In genomic region chr9:110685591-110685990, GRCm38 (mm10) we compare ENCODE assay signal across 9 mouse cellular contexts. TPM values are rescaled to one million over a fixed set of nuclear protein-coding genes. Genes with fewer than 3 reads are reported as not detected.
DNase-seq lines count a peak whose midpoint lies in the region; TF ChIP-seq lines count a peak whose summit lies in the region.
"Had no signal": no experiment of that assay in that cellular context is flagged by ENCODE, and none has a peak within 500 bp of the region (broad histone marks: within the 10 kb centered on the region; RNA-seq: fewer than 3 reads in every experiment).

No protein-coding gene starts in this region.

- H3K4me3 ChIP-seq in left cerebral cortex, adult 2 months = no peak overlapping the region

- peak; percentile 71 to 84 for DNase-seq in adrenal gland, adult (ENCODE audit: inconsistent age in 2 of 2, low spot score in 1 of 2)
- no peak for DNase-seq in adrenal gland, postnatal 4 days (ENCODE audit: low spot score in 2 of 2)
- no peak for DNase-seq in left cerebral cortex, adult 2 months (ENCODE audit: extremely low spot score in 1 of 2, low spot score in 2 of 2)
- DNase-seq in left cerebral cortex, postnatal 36 days (ENCODE audit: low spot score in 2 of 2) = no peak
- peak; percentile 62 for DNase-seq in adrenal gland, adult 8-10 months
- DNase-seq in lung, postnatal 36 days = peak; percentile 65
- DNase-seq in left cerebral cortex, postnatal 25 days (ENCODE audit: low spot score in 2 of 2) = no peak
- DNase-seq in left cerebral cortex, postnatal 4 days = no peak
- DNase-seq: right cerebral cortex, postnatal 4 days had no signal

- TF ChIP-seq CTCF in left cerebral cortex, adult 2 months (IDR thresholded peaks at IDR 0.05) = no peak

- H3K27ac ChIP-seq in left cerebral cortex, adult 2 months = peak overlapping the region; percentile 83

- intact Hi-C loops in left cerebral cortex, adult 2 months (cut with DNase I) = loop anchor here (2.0 kb wide), 1 partner anchor 29 kb away; the partner anchor contains the start of gene Ccdc12
- intact Hi-C loops in left cerebral cortex, postnatal 36 days (cut with DNase I) = loop anchor here (5.0 kb wide), 1 partner anchor 33 kb away; the partner anchor contains the start of gene Nbeal2
- intact Hi-C loops in left cerebral cortex, postnatal 25 days (cut with DNase I) = no loop called here
- intact Hi-C loops in left cerebral cortex, postnatal 4 days (cut with DNase I) = no loop called here

RNA-seq across cellular contexts. Expression of gene Ccdc12, which starts 29.3 kb away (rescaled TPM):
- 10 to 100 TPM; 65.9 to 74.9 TPM for total RNA-seq in adrenal gland, postnatal 4 days (2021)
- 10 to 100 TPM; 56.2 to 56.9 TPM for total RNA-seq in left cerebral cortex, adult 2 months (2021)
- total RNA-seq in left cerebral cortex, postnatal 36 days (2021) = 10 to 100 TPM; 56.1 to 60.8 TPM
- total RNA-seq in adrenal gland, adult 8-10 months (2022) = 10 to 100 TPM; 62.7 to 77.9 (median 68.5) TPM
- total RNA-seq in left cerebral cortex, postnatal 25 days (2021) = 10 to 100 TPM; 47.2 to 55.7 TPM
- 10 to 100 TPM; 43.1 to 46.6 TPM for total RNA-seq in left cerebral cortex, postnatal 4 days (2021)

RNA-seq across cellular contexts. Expression of gene Nbeal2, which starts 31.6 kb away (rescaled TPM):
- total RNA-seq in adrenal gland, postnatal 4 days (2021) = 10 to 100 TPM in 1 of 2 experiments, 1 to 10 TPM in 1; 8.9 to 11.8 TPM
- 10 to 100 TPM; 12.6 to 14.4 TPM for total RNA-seq in left cerebral cortex, adult 2 months (2021)
- 10 to 100 TPM in 1 of 2 experiments, 1 to 10 TPM in 1; 7.8 to 13.5 TPM for total RNA-seq in left cerebral cortex, postnatal 36 days (2021)
- 10 to 100 TPM in 2 of 4 experiments, 1 to 10 TPM in 2; 7.7 to 18.1 (median 13.1) TPM for total RNA-seq in adrenal gland, adult 8-10 months (2022)
- 10 to 100 TPM in 1 of 2 experiments, 1 to 10 TPM in 1; 9.3 to 14.4 TPM for total RNA-seq in left cerebral cortex, postnatal 25 days (2021)
- 10 to 100 TPM; 13.0 to 14.6 TPM for total RNA-seq in left cerebral cortex, postnatal 4 days (2021)

RNA-seq across cellular contexts. Expression of gene Myl3, which starts 56.1 kb away (rescaled TPM):
- 1 to 10 TPM; 2.9 to 9.8 TPM for total RNA-seq in adrenal gland, postnatal 4 days (2021)
- not detected for total RNA-seq in left cerebral cortex, adult 2 months (2021)
- under 1 TPM in 1 of 2 experiments, not detected in 1; 0.59 TPM for total RNA-seq in left cerebral cortex, postnatal 36 days (2021)
- under 1 TPM in 2 of 4 experiments, not detected in 2; 0.26 to 0.40 TPM for total RNA-seq in adrenal gland, adult 8-10 months (2022)
- total RNA-seq in left cerebral cortex, postnatal 25 days (2021) = not detected
- 1 to 10 TPM in 1 of 2 experiments, under 1 TPM in 1; 0.87 to 1.1 TPM for total RNA-seq in left cerebral cortex, postnatal 4 days (2021)

Comparison
In these comparisons a context has a peak if more than half of its experiments do, and no peak if none do; other contexts are left out.
1. DNase-seq: peak in adrenal gland, adult (2 of 2), adrenal gland, adult 8-10 months (single experiment) and lung, postnatal 36 days (single experiment); none in adrenal gland, postnatal 4 days (0 of 2), left cerebral cortex, adult 2 months (0 of 2), left cerebral cortex, postnatal 36 days (0 of 2), left cerebral cortex, postnatal 25 days (0 of 2) and left cerebral cortex, postnatal 4 days (single experiment).
2. intact Hi-C loops: an anchor here in left cerebral cortex, adult 2 months (2.0 kb wide) and left cerebral cortex, postnatal 36 days (5.0 kb wide); none called in left cerebral cortex, postnatal 25 days and left cerebral cortex, postnatal 4 days.